Mouse (Mus musculus) midbrain, embryonic 16.5 days (tissue): ENCODE measurements around the gene Dnase1l3. TPM values are rescaled to one million over a fixed set of nuclear protein-coding genes. Genes with fewer than 3 reads are reported as not detected.

ENCODE experiments used
- ATAC-seq: fragments of 200-750 bp; cut with Nextera tagmentation; 2 replicates; pipeline ENCODE4 v1.8.0; 2017; ENCODE audit warnings: moderate TSS enrichment
- H3K27ac ChIP-seq: fragments of 300-500 bp; sonication (generic); 2 replicates; pipeline ENCODE4 v1.5.1; 2014; ENCODE audit warnings: mild to moderate bottlenecking, low read length, mixed read lengths
- H3K27me3 ChIP-seq: fragments of 300-500 bp; sonication (generic); 2 replicates; pipeline ENCODE4 v1.6.1; 2014; ENCODE audit warnings: low read depth, low read length, mixed read lengths; ENCODE audit not compliant: control insufficient read depth, insufficient read depth
- H3K36me3 ChIP-seq: fragments of 300-500 bp; sonication (generic); 2 replicates; pipeline ENCODE4 v1.6.1; 2014; ENCODE audit warnings: mild to moderate bottlenecking, low read length, moderate library complexity, mixed read lengths; ENCODE audit not compliant: control insufficient read depth, insufficient read depth
- H3K4me1 ChIP-seq: fragments of 300-500 bp; sonication (generic); 2 replicates; pipeline ENCODE4 v1.6.1; 2014; ENCODE audit warnings: mild to moderate bottlenecking, low read length, mixed read lengths; ENCODE audit not compliant: control insufficient read depth, insufficient read depth
- H3K4me2 ChIP-seq: fragments of 300-500 bp; sonication (generic); 2 replicates; pipeline ENCODE4 v1.6.1; 2014; ENCODE audit warnings: mild to moderate bottlenecking, low read length, mixed read lengths
- H3K4me3 ChIP-seq: fragments of 300-500 bp; sonication (generic); 2 replicates; pipeline ENCODE4 v1.5.1; 2014; ENCODE audit warnings: low read depth, mild to moderate bottlenecking, low read length, moderate library complexity, mixed read lengths
- H3K9ac ChIP-seq: fragments of 300-500 bp; sonication (generic); 2 replicates; pipeline ENCODE4 v1.6.1; 2014; ENCODE audit warnings: low read depth, low read length, mixed read lengths
- H3K9me3 ChIP-seq: fragments of 300-500 bp; sonication (generic); replicated peaks from 2 replicates; pipeline ENCODE4 v1.6.1; 2014; ENCODE audit warnings: mild to moderate bottlenecking, low read length, mixed read lengths; ENCODE audit not compliant: control insufficient read depth, poor library complexity, severe bottlenecking
- WGBS: fragments of 180-500 bp; shearing (Covaris S2); extraction: QIAGEN DNeasy Blood & Tissue Kit; methylation state at CpG from one replicate; pipeline ENCODE4 v1.1.7; 2014; 5-methylcytosine and 5-hydroxymethylcytosine counted together
- polyA plus RNA-seq: library from polyadenylated mRNA; unstranded; fragments of >200 nt; fragmentation: Nextera tagmentation; extraction: Ambion mirVana; gene quantifications from 2 replicates; pipeline ENCODE4 v1.2.1, GENCODE M21; 2015

The Dnase1l3 gene
- polyA plus RNA-seq, 1 experiment from 2014 or later, result 0.04 TPM

DNA sequence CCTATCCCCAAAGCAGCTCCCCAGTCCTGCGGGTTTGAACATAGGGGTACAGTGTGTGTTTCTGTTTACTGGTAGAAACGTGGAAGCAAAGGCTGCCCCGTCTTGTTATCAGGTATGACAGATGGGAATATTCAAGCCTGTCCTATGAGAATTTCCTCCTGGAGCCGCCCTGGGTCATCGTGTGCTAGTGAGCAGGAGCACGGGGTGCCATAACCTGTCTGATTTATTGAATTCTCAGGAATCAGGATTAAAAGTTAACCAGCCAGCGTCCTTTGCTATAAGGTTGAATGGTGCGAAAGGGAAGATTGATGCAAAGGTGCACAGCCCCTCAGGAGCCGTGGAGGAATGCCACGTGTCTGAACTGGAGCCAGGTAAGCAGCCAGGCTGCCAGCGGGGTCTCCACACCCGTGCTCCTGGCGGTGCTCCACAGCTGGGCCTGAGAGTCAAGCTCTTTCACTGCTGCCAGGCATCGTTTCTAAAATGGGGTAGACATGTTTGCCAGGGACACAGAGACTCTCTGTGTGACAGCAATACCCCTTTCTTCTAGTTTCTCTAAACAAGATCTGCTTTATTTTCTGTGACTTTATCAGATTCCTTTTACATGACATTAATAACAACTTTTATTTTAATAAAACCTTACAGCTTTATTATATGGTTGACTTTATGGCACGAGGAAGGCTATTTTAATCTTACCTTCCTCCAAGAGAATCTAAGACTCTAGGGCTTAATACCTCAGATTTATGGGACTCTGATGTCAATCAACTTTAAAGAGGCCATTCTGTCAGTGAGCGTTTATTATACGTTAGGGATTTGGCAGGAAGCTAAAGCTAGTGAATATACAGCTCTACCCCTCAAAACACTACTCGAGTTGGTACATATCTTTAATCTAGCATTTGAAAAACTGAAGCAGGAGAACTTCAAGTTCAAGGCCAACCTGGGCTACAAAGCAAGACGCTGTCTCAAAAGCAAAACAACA lies 55.3 kb downstream of the Dnase1l3 start:
- Histone ChIP-seq H3K36me3 (peaks cover 26% of the 10 kb centered on the region), H3K27ac (no peak overlapping the region), H3K27me3 (no peaks in the 10 kb centered on the region), H3K4me1 (no peaks in the 10 kb centered on the region), H3K9ac (no peak overlapping the region), H3K4me2 (no peak overlapping the region), H3K4me3 (no peak overlapping the region), H3K9me3 (no peaks in the 10 kb centered on the region)
- no peak for ATAC-seq
- WGBS, result 88% methylated on average over 19 of the region's 19 CpGs

DNA sequence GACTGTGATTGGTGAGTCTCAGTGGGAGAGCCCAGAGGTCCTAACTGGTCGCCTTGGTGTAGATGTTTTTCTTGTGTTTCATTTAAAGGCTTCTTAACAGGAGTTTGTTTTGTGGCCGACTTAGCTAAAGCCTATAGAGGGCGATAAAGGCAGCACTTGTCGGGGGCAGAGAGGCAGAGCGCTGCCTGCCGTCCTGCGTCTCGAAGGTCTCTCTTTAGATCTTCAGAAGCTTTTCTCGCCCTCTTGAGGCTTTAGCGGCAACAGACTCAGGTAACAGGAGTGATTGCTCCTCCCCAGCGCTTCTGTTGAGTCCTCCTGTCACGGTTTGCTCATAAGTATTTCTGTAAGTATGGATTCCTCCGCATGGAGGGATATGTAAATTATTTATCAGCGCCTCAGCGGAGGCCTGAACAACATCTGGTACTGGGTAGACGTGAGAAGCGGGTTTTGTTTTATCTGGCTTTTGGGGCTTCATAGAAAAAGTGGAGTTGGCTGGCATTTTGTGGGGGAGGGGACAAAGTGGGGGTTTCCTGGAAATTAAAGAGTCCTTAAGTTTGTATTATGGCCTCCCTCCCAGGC lies 57.2 kb downstream of the Dnase1l3 start:
- Histone ChIP-seq H3K9ac (no peak overlapping the region), H3K4me2 (no peak overlapping the region), H3K4me1 (no peaks in the 10 kb centered on the region), H3K9me3 (no peaks in the 10 kb centered on the region), H3K4me3 (no peak overlapping the region), H3K27ac (no peak overlapping the region), H3K27me3 (no peaks in the 10 kb centered on the region), H3K36me3 (peaks cover 24% of the 10 kb centered on the region)
- peak; percentile 70 for ATAC-seq
- WGBS, result 15% methylated on average over 17 of the region's 17 CpGs

DNA sequence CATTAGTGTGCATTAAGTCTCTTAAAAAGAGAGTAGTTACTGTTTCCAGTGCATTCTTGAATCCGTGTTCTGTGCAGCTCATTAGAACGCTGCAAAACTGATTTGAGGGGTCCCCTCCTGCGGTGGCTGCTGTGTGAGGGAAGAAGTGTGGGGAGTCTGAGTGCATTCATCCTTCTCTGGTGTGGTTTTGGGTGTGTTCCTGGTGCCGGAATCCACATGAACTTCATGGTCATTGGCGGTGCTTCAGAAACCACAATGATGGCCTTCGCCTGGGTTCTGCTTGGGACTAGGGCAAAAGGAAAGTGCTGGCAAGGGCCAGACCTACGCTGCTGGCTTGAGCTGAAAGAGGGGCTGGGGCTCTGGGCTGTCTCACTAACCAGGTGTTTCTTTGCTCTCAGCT lies 60.2 kb downstream of the Dnase1l3 start:
- ATAC-seq, result no peak
- H3K4me1 ChIP-seq, result no peaks in the 10 kb centered on the region
- no peak overlapping the region for H3K27ac ChIP-seq
- no peak overlapping the region for H3K9ac ChIP-seq
- WGBS, result 95% methylated on average over 7 of the region's 7 CpGs
- no peaks in the 10 kb centered on the region for H3K27me3 ChIP-seq
- H3K9me3 ChIP-seq, result no peaks in the 10 kb centered on the region
- H3K4me3 ChIP-seq, result no peak overlapping the region
- H3K36me3 ChIP-seq, result peaks cover 45% of the 10 kb centered on the region
- no peak overlapping the region for H3K4me2 ChIP-seq

GRCm38 (mm10) chr14:7932151-7932550 lies 62.2 kb downstream of the Dnase1l3 start:
- Histone ChIP-seq H3K4me1 (no peaks in the 10 kb centered on the region), H3K36me3 (peaks cover 54% of the 10 kb centered on the region), H3K4me3 (no peak overlapping the region), H3K4me2 (no peak overlapping the region), H3K27ac (no peak overlapping the region), H3K9ac (no peak overlapping the region), H3K9me3 (no peaks in the 10 kb centered on the region), H3K27me3 (no peaks in the 10 kb centered on the region)
- WGBS, result 99% methylated on average over 4 of the region's 4 CpGs
- no peak for ATAC-seq

- Histone ChIP-seq H3K36me3 (peaks cover 50% of the 10 kb centered on the region), H3K4me1 (no peaks in the 10 kb centered on the region)
- WGBS, result 89% methylated on average over 7 of the region's 7 CpGs
Measured at GRCm38 (mm10) chr14:7929029-7929428, 65.3 kb downstream of the Dnase1l3 start.

GRCm38 (mm10) chr14:7928362-7928761 lies 66.0 kb downstream of the Dnase1l3 start:
- ATAC-seq, result no peak
- H3K27ac ChIP-seq, result no peak overlapping the region
- no peaks in the 10 kb centered on the region for H3K27me3 ChIP-seq
- H3K4me3 ChIP-seq, result no peak overlapping the region
- H3K4me2 ChIP-seq, result no peak overlapping the region
- WGBS, result 87% methylated on average over 1 of the region's 1 CpGs
- H3K36me3 ChIP-seq, result peaks cover 47% of the 10 kb centered on the region
- no peaks in the 10 kb centered on the region for H3K4me1 ChIP-seq
- no peak overlapping the region for H3K9ac ChIP-seq
- no peaks in the 10 kb centered on the region for H3K9me3 ChIP-seq

More at GRCm38 (mm10) chr14:7929029-7929428, 65.3 kb downstream of the Dnase1l3 start:
- no peaks in the 10 kb centered on the region for H3K27me3 ChIP-seq
- ATAC-seq, result no peak
- H3K4me3 ChIP-seq, result no peak overlapping the region
- H3K9ac ChIP-seq, result no peak overlapping the region
- H3K27ac ChIP-seq, result no peak overlapping the region
- H3K4me2 ChIP-seq, result no peak overlapping the region
- H3K9me3 ChIP-seq, result no peaks in the 10 kb centered on the region

- ATAC-seq, result no peak
- Histone ChIP-seq H3K4me3 (no peak overlapping the region), H3K27ac (no peak overlapping the region), H3K4me2 (no peak overlapping the region), H3K4me1 (no peaks in the 10 kb centered on the region), H3K9ac (no peak overlapping the region), H3K36me3 (peaks cover 36% of the 10 kb centered on the region), H3K9me3 (no peaks in the 10 kb centered on the region), H3K27me3 (no peaks in the 10 kb centered on the region)
Measured at GRCm38 (mm10) chr14:7923635-7924034, 70.7 kb downstream of the Dnase1l3 start.

- ATAC-seq, result no peak
- WGBS, result 92% methylated on average over 5 of the region's 5 CpGs
- Histone ChIP-seq H3K9ac (no peak overlapping the region), H3K9me3 (no peaks in the 10 kb centered on the region), H3K4me3 (no peak overlapping the region), H3K27ac (no peak overlapping the region), H3K27me3 (no peaks in the 10 kb centered on the region), H3K36me3 (peaks cover 37% of the 10 kb centered on the region), H3K4me2 (no peak overlapping the region), H3K4me1 (no peaks in the 10 kb centered on the region)
Measured at GRCm38 (mm10) chr14:7921459-7921858, 72.9 kb downstream of the Dnase1l3 start.

DNA sequence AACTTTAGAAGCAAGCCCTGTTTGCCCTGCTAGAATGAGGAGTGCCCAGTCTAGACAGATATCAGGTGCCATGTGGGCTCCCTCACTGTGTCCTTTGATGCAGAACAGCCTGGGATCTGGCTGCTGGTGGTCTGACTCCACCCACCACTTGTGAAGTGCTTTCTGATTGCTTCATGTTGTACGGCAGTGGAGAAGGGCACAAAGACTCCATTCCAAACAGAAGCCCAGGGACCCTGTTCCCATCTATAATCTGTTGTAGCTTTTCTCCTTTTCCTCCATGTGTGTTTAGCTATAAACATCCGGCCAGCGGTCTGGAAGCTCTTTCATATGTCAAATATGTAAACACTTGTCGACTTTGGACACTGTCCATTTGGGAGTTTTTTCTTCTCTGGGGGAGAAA lies 74.5 kb downstream of the Dnase1l3 start:
- Histone ChIP-seq H3K4me1 (no peaks in the 10 kb centered on the region), H3K4me2 (no peak overlapping the region), H3K36me3 (peaks cover 46% of the 10 kb centered on the region), H3K27me3 (no peaks in the 10 kb centered on the region), H3K9ac (no peak overlapping the region), H3K9me3 (no peaks in the 10 kb centered on the region), H3K27ac (no peak overlapping the region), H3K4me3 (no peak overlapping the region)
- no peak for ATAC-seq
- WGBS, result 75% methylated on average over 4 of the region's 4 CpGs
